18 mouse cellular contexts compared by ENCODE assay signal in genomic region chr9:115656538-115656937, GRCm38 (mm10).
"Had no signal": no experiment of that assay in that cellular context is flagged by ENCODE, and none has a peak within 500 bp of the region (broad histone marks: within the 10 kb centered on the region; RNA-seq: fewer than 3 reads in every experiment).

No protein-coding gene starts in this region.

- H3K9me3 ChIP-seq: neural tube, embryonic 13.5 days; neural tube, embryonic 15.5 days; stomach, embryonic 15.5 days had no signal

- H3K9ac ChIP-seq: lung, embryonic 14.5 days; midbrain, embryonic 12.5 days; neural tube, embryonic 13.5 days; neural tube, embryonic 15.5 days; stomach, embryonic 15.5 days had no signal

- DNase-seq: lung, adult 18-20 months; lung, embryonic 14.5 days; lung, postnatal 10 days; lung, postnatal 4 days; midbrain, embryonic 14.5 days; retina, postnatal 1 day; right cerebral cortex, adult 18-20 months; right cerebral cortex, postnatal 25 days; thymus, adult 2 months; thymus, postnatal 25 days had no signal

- H3K4me1 ChIP-seq: midbrain, embryonic 10.5 days; midbrain, embryonic 12.5 days; neural tube, embryonic 13.5 days; neural tube, embryonic 15.5 days; stomach, embryonic 15.5 days had no signal

- H3K4me2 ChIP-seq: lung, embryonic 14.5 days; midbrain, embryonic 12.5 days; neural tube, embryonic 13.5 days; neural tube, embryonic 15.5 days; stomach, embryonic 15.5 days had no signal

- H3K36me3 ChIP-seq: midbrain, embryonic 10.5 days; midbrain, embryonic 12.5 days; neural tube, embryonic 13.5 days; neural tube, embryonic 15.5 days; stomach, embryonic 15.5 days had no signal

- ATAC-seq: midbrain, embryonic 16.5 days had no signal

- H3K4me3 ChIP-seq: midbrain, embryonic 10.5 days; midbrain, embryonic 12.5 days; myocyte; neural tube, embryonic 13.5 days; neural tube, embryonic 15.5 days; stomach, embryonic 15.5 days had no signal

- H3K27ac ChIP-seq: midbrain, embryonic 10.5 days; midbrain, embryonic 12.5 days; neural tube, embryonic 13.5 days; neural tube, embryonic 15.5 days; stomach, embryonic 15.5 days; stomach, postnatal 0 days had no signal

- H3K27me3 ChIP-seq: neural tube, embryonic 13.5 days; neural tube, embryonic 15.5 days; stomach, embryonic 15.5 days had no signal
